Mouse (Mus musculus): ENCODE results near the gene Fpgs.

Gene Fpgs

DNA sequence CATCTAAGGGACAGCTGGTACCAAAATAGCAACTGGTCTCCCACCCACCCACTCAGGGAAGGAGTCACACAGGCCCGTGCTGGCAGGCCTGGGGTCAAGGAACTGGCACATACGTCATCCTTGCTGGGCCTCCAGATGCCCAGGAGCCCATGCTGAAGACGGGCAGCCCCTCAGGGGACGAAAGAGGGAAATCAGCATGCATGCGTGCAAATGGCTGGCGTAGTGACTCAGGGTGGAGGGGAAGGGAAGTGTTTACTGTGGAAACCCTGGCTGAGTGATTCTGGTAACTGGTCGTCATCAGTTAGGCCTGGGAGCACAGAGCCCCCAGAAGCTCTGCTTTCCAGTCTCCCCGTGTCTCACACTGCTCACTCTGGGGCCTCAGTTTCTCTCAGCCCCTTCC lies 38.6 kb downstream of the Fpgs start:
- DNase-seq, result no peak

DNA sequence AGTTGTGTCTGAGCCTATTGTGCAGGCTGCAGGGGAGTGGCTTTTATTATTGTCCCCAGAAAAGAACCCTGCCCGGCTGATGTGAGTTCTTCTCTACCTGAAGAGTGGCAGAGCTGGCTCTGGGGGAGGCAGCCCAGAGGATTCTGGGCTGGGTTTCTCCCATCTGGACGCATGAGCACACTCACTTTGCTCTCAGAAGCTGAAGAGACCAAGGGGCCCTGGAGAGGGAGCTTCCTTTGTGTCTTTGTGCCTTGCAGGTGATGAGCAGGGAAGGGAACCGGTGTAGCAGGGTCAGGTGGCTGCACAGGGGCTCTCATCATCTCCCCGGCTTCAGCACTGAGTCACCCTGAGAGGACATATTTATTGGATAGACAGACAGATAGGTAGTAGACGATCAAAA lies 41.7 kb downstream of the Fpgs start:
- no peak for DNase-seq

DNA sequence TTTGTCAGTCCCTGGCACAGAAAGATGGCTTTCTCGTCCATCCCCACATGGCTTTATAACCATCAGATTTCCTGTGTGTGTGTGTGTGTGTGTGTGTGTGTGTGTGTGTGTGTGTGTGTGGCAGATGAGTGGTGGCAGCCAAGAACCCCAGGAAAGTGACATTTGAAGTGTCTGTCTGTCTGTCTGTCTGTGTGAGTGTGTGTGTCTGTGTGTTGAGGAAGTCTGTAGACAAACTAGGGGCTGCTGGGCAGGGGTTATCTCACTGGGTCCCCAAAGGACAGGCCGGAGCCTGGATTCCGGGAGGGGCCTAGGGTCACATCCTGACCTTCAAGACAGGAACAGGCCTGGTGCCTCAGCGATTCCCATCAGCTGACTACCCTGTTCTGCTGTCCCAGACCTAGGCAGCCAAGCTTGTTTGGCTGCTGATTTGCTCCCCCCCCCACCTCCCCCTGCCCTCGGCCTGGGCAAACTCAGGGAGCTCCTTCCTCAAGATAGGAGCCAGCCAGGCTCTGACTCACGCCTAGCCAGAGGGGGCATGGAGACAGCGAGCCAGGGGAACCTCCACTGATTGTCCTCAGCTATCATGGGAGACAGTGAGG lies 42.3 kb downstream of the Fpgs start:
- no peak for DNase-seq

DNA sequence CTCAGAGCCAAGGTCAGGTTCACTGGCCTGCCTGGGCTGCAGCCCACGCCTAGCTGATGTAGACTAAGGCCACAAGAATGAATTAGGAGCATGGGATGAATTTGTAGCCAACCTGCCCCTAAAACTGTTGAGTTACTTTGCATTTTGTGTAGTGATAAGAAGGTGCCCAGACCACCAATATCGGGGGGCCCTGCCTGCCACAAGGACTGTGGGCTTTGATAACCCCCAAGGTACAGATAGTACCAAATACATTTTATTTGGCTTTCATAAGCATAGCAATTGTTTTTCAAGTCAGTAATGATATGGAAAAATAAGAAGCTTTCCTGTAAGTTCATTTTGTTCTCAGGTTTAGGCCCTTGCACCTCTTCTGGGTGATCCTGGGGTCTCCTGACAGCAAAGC lies 45.1 kb downstream of the Fpgs start:
- DNase-seq, result no peak

DNA sequence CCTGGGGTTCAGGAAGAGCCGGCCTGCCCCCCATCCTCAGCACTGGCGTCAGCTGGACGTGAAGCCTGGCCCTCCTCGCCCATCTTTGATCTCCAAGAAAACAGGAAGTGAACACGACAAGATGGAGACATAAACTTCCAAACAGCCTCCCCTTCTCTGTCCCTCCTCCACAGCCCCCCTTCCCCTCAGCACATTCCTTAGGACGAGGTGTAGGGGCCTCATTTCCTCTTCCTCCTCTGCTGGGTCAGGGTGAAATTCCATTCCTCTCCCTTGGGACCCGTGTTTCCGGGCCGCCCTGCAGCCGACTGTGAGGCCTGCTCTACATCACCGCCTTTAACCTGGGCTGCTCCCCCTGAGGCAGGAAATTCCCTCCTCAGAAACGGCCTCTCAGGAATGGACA lies 48.1 kb downstream of the Fpgs start:
- peak; percentile 27 to 28 for DNase-seq

GRCm38 (mm10) chr2:32655394-32655744 lies 48.6 kb downstream of the Fpgs start:
- DNase-seq, result no peak

GRCm38 (mm10) chr2:32654743-32655393 lies 49.1 kb downstream of the Fpgs start:
- DNase-seq, result no peak

- DNase-seq, result no peak
These were observed 50.2 kb downstream of the Fpgs start for GRCm38 (mm10) chr2:32653764-32654163.

GRCm38 (mm10) chr2:32647366-32647765 lies 56.6 kb downstream of the Fpgs start:
- DNase-seq, result no peak

- peak in 1 of 2 experiments; percentile 31 for DNase-seq
These were observed 57.4 kb downstream of the Fpgs start, which contains the start of gene Eng for GRCm38 (mm10) chr2:32646379-32647056. Gene Eng (plus strand): TSS chr2:32646595.

GRCm38 (mm10) chr2:32645647-32646046 lies 58.3 kb downstream of the Fpgs start:
- DNase-seq, result no peak

GRCm38 (mm10) chr2:32644799-32645475 lies 59.0 kb downstream of the Fpgs start:
- DNase-seq, result no peak

DNA sequence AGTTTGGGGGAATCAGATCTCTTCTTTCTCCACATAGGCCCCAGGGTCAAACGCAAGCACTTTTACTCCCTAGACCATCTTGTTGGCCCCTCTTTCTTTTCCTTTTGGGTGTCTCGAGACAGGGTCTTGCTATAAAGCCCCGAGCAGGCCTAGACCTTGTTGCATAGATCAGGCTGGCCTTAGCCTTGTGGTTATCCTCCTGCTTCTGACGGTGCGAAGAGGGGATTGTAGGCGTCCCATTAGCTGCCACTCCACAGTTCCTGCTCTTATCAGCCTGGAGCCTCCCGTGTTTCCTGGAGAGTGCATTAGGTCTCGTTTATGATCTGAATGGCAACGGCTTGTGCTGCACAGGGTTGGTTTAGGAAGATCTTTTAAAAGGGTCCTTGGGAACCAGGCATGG lies 59.9 kb downstream of the Fpgs start:
- DNase-seq, result no peak

DNA sequence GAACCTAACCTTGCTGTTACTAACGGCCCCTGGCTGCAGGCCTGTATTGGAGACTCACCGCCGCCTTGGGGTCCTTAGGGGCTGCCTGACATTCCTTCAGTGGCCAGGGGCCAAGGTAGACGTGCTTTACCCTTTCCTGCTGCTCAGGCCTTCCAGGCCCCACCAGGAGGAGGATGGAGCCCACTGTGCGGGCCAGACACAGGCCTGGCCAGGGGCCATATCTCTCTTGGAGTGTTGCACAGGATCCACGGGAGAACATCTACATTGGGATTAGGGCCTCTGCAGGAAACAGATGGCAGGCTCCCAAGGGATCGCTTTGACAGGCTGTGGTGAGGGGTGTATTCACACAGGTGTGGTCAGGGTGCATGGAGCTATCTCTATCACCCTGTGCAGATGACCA lies 61.1 kb downstream of the Fpgs start:
- DNase-seq, result no peak

- no peak for DNase-seq
These were observed 62.1 kb downstream of the Fpgs start for GRCm38 (mm10) chr2:32641810-32642209.

DNA sequence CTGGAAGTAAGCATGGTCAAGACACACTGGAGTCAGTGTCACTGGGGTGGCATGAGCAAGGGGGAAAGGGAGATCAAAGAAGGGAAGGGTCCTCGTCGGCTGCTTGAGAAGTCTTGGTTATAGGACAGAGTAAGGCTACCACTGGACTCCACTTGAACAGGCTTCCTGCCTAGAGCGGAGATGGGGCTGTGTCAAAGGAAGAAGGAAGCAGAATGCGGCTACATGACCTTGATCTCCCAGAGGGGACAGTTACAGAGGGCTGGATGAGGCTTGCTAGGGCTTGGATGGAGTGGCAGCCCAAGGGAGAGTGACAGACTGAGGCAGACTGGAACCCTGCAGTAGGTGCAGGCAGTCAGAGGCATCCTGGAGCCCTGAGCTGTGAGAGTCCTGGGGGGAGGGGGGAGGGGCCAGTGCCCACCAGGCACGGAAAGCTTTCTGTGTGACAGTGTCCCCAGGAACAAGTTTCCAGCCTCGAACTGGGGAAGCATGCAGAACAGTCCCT lies 63.3 kb downstream of the Fpgs start:
- DNase-seq, result no peak

- DNase-seq, result no peak
These were observed 64.3 kb downstream of the Fpgs start for GRCm38 (mm10) chr2:32639632-32640031.

DNA sequence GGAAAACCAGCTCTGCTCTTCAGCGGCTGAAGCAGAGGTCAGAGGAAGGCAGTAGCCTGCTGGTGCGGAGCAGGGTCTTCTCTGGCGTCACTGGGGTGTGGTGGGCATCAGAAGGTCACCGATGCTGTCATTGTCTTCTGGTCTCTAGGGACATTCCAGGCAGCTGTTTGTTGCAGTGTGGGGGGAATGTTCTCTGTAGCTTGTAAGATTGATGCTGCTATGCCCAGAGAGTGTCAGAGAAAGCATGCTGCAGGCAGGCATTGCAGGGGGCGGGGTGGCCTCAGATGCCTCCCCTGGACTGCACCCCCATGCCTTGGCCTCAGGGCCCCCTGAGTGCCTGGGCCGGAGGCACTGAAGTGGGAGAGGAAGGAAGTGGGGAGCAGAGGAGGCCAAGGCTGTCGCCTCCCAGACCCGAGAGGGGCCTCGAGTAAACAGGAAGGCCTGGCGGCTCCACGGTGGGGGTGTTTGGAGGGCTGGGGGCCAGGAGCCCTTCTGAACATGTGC lies 66.1 kb downstream of the Fpgs start:
- DNase-seq, result peak; percentile 63 to 68

- DNase-seq, result no peak
These were observed 67.3 kb downstream of the Fpgs start for GRCm38 (mm10) chr2:32636617-32637016.

DNA sequence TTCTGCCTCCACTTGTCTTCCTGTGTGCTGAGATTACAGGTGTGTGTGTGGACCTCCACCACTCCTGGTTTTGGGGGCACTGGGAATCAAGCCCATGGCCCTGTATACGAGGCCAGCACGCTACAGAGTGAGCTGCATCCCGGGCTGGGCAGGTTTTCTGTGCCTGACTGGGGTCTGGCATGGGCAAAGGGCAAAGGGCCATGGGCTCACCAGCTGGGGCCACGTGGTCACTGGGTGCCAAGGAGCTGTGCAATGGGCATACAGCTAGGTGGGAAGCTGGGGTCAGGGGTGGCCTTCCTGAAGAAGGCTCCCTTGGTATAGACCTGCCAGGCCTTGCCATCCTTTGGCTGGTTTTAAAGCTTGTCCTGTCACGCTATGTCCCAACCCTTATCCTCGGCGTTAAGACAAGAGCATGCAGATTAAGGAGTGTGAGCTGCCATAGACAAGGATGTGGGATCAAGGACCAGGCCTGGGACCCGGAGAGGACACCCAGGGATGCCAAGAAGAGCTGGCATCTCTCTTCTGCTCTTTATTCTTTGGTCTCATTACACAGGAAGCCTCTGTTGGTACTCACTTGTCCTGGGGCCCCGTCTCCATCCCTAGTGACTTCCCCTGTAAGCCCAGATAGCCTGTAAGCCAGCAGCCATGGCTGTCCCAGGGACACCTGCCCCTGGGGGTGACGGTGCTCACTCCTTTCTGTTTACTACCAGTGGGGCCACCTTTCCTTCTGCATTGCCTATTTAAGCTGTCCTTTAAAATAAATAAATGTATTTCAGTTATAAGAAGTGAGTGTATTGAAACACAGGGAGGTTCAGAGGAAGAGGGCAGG lies 69.5 kb downstream of the Fpgs start:
- no peak for DNase-seq

DNA sequence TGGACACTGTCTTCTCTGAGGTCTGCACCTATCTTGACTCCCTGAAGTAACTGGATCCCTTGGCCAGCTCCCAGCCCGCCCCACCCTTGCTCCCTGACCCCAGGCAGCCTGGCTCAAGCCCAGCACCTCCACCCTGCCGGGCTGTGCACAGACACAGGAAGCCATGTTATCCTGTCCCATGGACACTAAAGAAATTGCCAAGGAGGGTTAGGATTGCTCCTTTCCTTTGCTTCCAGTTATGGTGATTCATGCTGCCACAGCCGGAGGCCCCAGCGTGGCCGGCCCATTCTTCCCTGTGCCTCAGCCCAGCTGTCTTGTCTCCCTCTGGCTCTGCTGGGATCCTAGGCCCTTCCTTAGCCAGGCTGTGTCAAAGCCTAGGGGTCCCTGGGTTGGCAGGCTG lies 70.3 kb downstream of the Fpgs start:
- DNase-seq, result no peak

Data from spleen, adult 18-20 months (tissue).